Mouse (Mus musculus) testis, adult 2 months (tissue): ENCODE measurements around the gene Tgfbr3.

Source experiments
- CTCF ChIP-seq: fragments of 200-500 bp; IDR thresholded peaks from 2 replicates; pipeline ENCODE4 v1.5.1; 2012; ENCODE audit warnings: low read depth, mild to moderate bottlenecking, inconsistent platforms, low read length, moderate library complexity; ENCODE audit not compliant: control insufficient read depth, insufficient read depth, insufficient replicate concordance
- POLR2A ChIP-seq: fragments of 200-500 bp; IDR thresholded peaks from 2 replicates; pipeline ENCODE4 v1.6.1; 2012; ENCODE audit warnings: low read depth, mild to moderate bottlenecking, inconsistent platforms, low read length, moderate library complexity; ENCODE audit not compliant: control insufficient read depth

DNA sequence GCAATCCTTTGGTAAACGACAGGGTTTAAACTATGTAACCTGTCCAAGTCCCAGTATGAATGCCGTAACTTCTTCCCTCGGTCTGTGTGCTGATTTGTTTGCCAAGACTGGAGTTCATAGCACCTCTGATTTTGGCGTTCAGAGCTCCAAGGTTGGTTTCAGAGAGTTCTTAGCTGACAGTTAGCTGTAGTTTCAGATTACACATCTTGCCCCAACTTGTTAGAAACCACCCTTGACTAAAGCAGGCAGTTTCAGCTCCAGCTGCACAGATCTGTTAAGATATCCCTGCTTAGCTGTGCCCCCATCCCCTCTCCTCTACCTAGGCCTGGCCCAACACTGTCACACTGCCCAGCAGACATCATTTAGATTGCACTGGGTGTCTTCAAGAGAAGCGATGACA is 81.5 kb downstream of the Tgfbr3 start:
- TF ChIP-seq POLR2A (no peak), CTCF (no peak)
